Mouse (Mus musculus) liver, postnatal 0 days (tissue): ENCODE results near the gene Efnb3.

ENCODE experiments used
- CTCF ChIP-seq: sonication (generic); IDR thresholded peaks from 2 replicates; pipeline ENCODE4 v1.5.1; 2016; ENCODE audit warnings: antibody characterized with exemption, low read depth
- EP300 ChIP-seq: IDR thresholded peaks from 2 replicates; pipeline ENCODE4 v1.6.1; 2016; ENCODE audit warnings: antibody characterized with exemption, low read depth, mild to moderate bottlenecking

DNA sequence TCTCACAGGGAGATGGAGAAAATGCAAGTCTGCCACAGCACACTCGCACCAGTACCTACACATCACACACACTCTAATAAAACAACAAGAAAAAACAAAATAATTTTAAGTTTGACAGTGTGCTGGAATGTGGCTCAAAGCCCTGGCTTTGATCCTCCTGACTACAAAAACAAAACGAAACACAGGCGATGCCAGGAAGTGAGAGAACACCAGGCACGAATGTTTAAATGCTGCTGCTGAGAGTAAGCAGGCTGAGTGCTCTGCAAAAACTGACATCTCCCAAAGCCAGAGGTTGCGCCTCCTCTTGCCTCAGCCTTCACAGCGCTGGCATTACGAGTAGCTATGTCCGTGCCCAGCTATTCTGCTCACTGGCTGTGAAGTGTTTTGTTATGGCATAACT lies 5.1 kb upstream of the Efnb3 start:
- no peak for TF ChIP-seq CTCF
- no peak for TF ChIP-seq EP300
